Mouse (Mus musculus) heart, embryonic 16.5 days (tissue): ENCODE data around the gene Slc2a13. TPM values are rescaled to one million over a fixed set of nuclear protein-coding genes. Genes with fewer than 3 reads are reported as not detected.

ENCODE experiments used
- ATAC-seq: fragments of 200-750 bp; cut with Nextera tagmentation; replicated peaks from 2 replicates; pipeline ENCODE4 v1.8.0; 2017; ENCODE audit warnings: moderate number of reproducible peaks; ENCODE audit not compliant: insufficient read depth, low FRiP score; ENCODE audit errors: extremely low read depth
- H3K27ac ChIP-seq: fragments of 300-500 bp; sonication (generic); 2 replicates; pipeline ENCODE4 v1.5.1; 2014; ENCODE audit warnings: mild to moderate bottlenecking, low read length, control low read depth, moderate library complexity
- H3K27me3 ChIP-seq: fragments of 300-500 bp; sonication (generic); 2 replicates; pipeline ENCODE4 v1.6.1; 2014; ENCODE audit warnings: low read length, mixed read lengths; ENCODE audit not compliant: control insufficient read depth, insufficient read depth
- H3K36me3 ChIP-seq: fragments of 300-500 bp; sonication (generic); 2 replicates; pipeline ENCODE4 v1.6.1; 2014; ENCODE audit not compliant: control insufficient read depth, insufficient read depth
- H3K4me1 ChIP-seq: fragments of 300-500 bp; sonication (generic); 2 replicates; pipeline ENCODE4 v1.6.1; 2014; ENCODE audit warnings: low read length, mixed read lengths; ENCODE audit not compliant: control insufficient read depth, insufficient read depth
- H3K4me2 ChIP-seq: fragments of 300-500 bp; sonication (generic); 2 replicates; pipeline ENCODE4 v1.6.1; 2014; ENCODE audit warnings: low read depth, mild to moderate bottlenecking, control low read depth, low read length
- H3K4me3 ChIP-seq: fragments of 300-500 bp; sonication (generic); 2 replicates; pipeline ENCODE4 v1.5.1; 2014; ENCODE audit warnings: mild to moderate bottlenecking, control low read depth, low read length
- H3K9ac ChIP-seq: fragments of 300-500 bp; sonication (generic); 2 replicates; pipeline ENCODE4 v1.6.1; 2014; ENCODE audit warnings: low read length, control low read depth
- H3K9me3 ChIP-seq: fragments of 300-500 bp; sonication (generic); replicated peaks from 2 replicates; pipeline ENCODE4 v1.6.1; 2016; ENCODE audit warnings: low read length; ENCODE audit not compliant: control insufficient read depth
- WGBS: fragments of 180-500 bp; shearing (Covaris S2); extraction: QIAGEN DNeasy Blood & Tissue Kit; methylation state at CpG from one replicate; pipeline ENCODE4 v1.1.7; 2014; 5-methylcytosine and 5-hydroxymethylcytosine counted together
- polyA plus RNA-seq: library from polyadenylated mRNA; unstranded; fragments of >200 nt; fragmentation: Nextera tagmentation; extraction: Ambion mirVana; gene quantifications from 2 replicates; pipeline ENCODE4 v1.2.1, GENCODE M21; 2015

Gene Slc2a13
- polyA plus RNA-seq, 1 experiment from 2014 or later = 1.1 TPM

DNA sequence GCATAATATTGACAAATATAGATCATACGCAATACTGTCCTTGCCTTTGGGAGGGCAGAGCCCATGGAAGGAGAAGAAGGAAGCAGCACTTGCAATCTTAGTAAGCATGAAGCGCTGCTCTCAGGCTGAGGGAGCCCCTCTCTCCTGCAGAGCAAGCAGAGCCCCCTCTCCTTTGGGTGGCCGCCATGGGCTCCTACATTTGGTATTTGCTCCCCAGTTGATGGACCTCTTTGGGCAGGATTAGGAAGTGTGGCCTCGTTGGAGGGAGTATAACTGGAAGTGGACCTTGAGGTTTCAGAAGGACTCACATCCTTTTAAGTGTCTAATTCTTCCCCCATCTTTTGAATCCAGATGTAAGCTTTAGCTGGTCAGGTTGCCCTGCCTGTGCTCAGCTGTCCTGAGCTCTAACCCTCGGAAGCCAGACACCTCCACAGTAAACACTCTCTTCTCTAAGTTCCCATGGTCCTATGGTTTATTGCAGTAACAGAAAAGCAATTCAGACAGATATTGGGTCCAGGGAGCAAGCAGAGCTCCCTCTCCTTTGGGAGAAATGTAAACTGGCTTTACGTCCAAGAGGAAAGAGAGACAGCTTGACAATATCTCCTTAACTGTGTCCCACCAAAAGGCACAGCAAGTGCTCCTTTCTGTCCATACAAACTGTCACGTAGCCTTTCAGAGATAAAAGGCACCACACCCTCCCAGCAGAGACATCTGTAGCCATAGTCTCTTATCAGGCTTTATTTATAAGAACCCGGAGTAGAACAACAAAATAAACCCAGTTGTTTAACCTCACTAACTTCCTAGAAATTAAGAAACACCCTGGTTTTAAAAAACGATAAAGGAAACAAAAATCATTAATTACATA lies 321.3 kb downstream of the Slc2a13 start:
- Histone ChIP-seq H3K36me3 (no peaks in the 10 kb centered on the region), H3K4me1 (no peaks in the 10 kb centered on the region), H3K9ac (no peak overlapping the region), H3K27ac (no peak overlapping the region), H3K27me3 (no peaks in the 10 kb centered on the region), H3K9me3 (no peaks in the 10 kb centered on the region), H3K4me3 (no peak overlapping the region), H3K4me2 (no peak overlapping the region)
- WGBS = 56% methylated on average over 9 of the region's 9 CpGs
- ATAC-seq = no peak

DNA sequence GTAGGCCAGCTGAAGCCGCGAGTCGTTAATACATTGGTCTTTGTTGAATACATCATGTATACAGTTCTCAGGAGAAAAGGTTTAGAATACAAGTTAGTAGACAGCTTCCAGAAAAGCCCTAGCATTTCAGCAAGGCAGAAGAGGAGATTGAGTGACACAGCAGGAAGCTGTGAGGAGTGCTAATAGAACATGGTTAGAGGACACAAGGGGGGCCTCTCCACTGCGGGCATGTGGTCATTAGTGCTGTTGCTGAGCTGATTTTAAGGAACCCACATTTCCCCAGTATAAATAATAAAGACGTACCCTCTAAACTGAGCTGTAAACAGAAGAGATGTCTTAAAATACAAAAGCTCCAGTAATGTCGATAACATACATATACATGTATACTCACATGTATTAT lies 322.2 kb downstream of the Slc2a13 start:
- WGBS = 80% methylated on average over 6 of the region's 6 CpGs
- ATAC-seq = no peak
- no peak overlapping the region for H3K4me2 ChIP-seq
- H3K9ac ChIP-seq = no peak overlapping the region
- H3K27me3 ChIP-seq = no peaks in the 10 kb centered on the region
- no peaks in the 10 kb centered on the region for H3K36me3 ChIP-seq
- no peak overlapping the region for H3K27ac ChIP-seq
- H3K4me1 ChIP-seq = no peaks in the 10 kb centered on the region
- no peaks in the 10 kb centered on the region for H3K9me3 ChIP-seq
- no peak overlapping the region for H3K4me3 ChIP-seq

DNA sequence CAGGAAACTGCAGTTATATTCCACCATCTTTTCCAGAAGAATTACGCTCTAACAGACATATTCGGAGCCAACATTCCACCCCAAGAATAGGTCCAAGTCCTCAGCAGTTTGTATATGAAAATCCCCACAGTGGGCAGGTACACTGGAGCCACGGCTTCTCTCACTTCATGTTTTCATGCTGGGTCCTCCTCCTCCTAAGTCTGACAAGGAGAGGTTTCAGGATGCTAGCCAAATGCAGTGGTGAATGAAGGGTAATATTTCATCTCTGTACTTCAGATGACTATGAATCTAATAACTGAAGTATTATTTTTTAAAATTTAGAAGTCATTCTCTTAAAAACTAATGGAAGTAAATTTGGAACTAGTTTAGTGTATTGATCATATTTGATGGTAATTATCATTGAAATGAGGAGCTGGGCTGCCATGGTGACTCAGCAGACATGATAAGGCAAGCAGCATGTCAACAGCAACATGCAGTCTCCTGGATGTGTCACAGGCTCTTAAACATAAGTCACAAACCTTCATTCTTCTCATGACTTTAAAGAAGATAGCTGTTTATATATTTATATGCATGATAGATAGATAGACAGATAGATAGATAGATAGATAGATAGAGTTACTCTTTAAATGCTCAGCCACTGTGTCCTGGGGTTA lies 332.3 kb downstream of the Slc2a13 start:
- H3K9me3 ChIP-seq = no peaks in the 10 kb centered on the region
- no peaks in the 10 kb centered on the region for H3K27me3 ChIP-seq
- H3K9ac ChIP-seq = no peak overlapping the region
- H3K4me2 ChIP-seq = no peak overlapping the region
- no peak overlapping the region for H3K4me3 ChIP-seq
- ATAC-seq = no peak
- no peaks in the 10 kb centered on the region for H3K36me3 ChIP-seq
- 80% methylated on average over 3 of the region's 3 CpGs for WGBS
- no peaks in the 10 kb centered on the region for H3K4me1 ChIP-seq
- no peak overlapping the region for H3K27ac ChIP-seq

DNA sequence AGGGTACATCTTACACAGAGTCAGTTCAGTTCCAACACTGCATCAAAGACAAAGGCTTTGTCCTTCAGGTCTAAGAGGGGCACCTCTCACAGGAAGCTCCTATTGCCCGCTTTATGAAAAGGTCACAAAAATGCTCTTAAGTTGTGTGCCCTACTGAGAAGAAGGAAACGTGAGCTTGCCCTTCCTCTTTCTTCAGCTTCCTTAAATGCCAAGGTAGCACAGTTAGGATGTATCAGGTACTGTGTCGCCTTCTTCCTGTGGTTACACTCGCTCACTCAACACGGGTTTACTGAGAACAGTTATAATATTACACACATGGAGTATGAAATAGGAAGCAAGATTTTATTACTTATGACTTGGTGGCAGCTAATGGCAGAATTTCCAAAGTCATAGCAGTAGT lies 335.8 kb downstream of the Slc2a13 start:
- Histone ChIP-seq H3K9me3 (no peaks in the 10 kb centered on the region), H3K27ac (no peak overlapping the region), H3K4me2 (no peak overlapping the region), H3K36me3 (no peaks in the 10 kb centered on the region), H3K4me1 (no peaks in the 10 kb centered on the region), H3K9ac (no peak overlapping the region), H3K27me3 (no peaks in the 10 kb centered on the region), H3K4me3 (no peak overlapping the region)
- WGBS = 79% methylated on average over 5 of the region's 5 CpGs
- ATAC-seq = no peak

Other genes starting within 250 kb of the Slc2a13 start
- 3.9 and 4.3 TPM in 2 replicates for gene Lrrk2, start 99.9 kb upstream of the Slc2a13 start, polyA plus RNA-seq